Mouse (Mus musculus): ENCODE data around the gene Lrrc8e. TPM values are rescaled to one million over a fixed set of nuclear protein-coding genes. Genes with fewer than 3 reads are reported as not detected.

Lrrc8e gene
- polyA plus RNA-seq, 1 experiment: 0.16 TPM

DNA sequence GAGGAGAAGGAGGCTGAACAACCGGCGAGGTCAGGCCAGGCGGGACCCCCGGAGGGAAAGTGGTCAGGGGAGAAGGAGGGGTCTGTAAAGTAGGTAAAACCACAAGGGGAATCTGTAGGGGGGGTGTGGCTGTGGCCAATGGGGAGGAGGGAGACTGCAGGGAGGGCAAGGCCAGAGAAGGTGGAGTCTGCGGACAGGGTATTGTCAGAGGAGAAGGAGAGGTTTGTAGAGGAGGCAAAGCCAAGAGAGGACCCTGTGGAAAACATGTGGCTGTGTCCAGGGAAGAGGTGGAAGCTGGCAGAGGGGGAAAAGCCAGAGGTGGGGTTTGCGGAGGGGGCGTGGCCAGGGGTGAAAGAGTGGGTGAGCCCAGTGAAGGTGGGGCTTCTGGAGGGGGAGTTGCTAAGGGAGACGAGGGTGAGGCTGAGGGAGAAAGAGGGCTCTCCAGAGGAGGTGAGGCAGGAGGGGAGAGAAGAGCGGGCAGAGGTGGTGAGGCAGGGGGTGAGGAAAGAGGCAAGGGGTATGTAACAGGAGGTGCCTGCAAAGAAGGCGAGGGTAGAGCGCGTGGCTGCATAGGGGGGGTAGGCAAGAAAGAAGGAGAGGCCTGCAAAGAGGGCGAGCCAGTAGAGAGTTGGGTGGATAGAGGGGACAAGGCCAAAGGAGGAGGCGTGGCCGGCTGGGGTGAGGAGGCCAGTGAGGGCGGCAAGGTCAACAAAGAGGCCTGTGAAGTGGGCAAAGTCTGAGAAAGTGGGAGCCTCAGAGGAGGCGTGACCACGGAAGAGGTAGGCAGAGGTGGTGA is 13.2 kb upstream of the Lrrc8e start:
- Histone ChIP-seq H3K4me1 (ENCODE audit: control insufficient read depth, insufficient read depth, low read length) (peaks cover 37% of the 10 kb centered on the region), H3K27ac (ENCODE audit: control insufficient read depth, insufficient read depth, low read depth, low read length) (peak overlapping the region; percentile 76), H3K27me3 (ENCODE audit: control insufficient read depth, insufficient read depth, low read length) (0 out of 2 replicates have a peak, but pooled peaks cover 2% of the 10 kb centered on the region), H3K36me3 (ENCODE audit: control insufficient read depth, insufficient read depth, low read length) (no peaks in the 10 kb centered on the region), H3K4me3 (ENCODE audit: control insufficient read depth, low read depth, low read length) (peak overlapping the region; percentile 63)
- no peak for TF ChIP-seq POLR2A (IDR thresholded peaks at IDR 0.05; ENCODE audit: control insufficient read depth, low read depth, low read length)
- TF ChIP-seq CTCF (IDR thresholded peaks at IDR 0.05; ENCODE audit: control insufficient read depth, insufficient read depth, insufficient replicate concordance, low read depth, low read length): no peak

DNA sequence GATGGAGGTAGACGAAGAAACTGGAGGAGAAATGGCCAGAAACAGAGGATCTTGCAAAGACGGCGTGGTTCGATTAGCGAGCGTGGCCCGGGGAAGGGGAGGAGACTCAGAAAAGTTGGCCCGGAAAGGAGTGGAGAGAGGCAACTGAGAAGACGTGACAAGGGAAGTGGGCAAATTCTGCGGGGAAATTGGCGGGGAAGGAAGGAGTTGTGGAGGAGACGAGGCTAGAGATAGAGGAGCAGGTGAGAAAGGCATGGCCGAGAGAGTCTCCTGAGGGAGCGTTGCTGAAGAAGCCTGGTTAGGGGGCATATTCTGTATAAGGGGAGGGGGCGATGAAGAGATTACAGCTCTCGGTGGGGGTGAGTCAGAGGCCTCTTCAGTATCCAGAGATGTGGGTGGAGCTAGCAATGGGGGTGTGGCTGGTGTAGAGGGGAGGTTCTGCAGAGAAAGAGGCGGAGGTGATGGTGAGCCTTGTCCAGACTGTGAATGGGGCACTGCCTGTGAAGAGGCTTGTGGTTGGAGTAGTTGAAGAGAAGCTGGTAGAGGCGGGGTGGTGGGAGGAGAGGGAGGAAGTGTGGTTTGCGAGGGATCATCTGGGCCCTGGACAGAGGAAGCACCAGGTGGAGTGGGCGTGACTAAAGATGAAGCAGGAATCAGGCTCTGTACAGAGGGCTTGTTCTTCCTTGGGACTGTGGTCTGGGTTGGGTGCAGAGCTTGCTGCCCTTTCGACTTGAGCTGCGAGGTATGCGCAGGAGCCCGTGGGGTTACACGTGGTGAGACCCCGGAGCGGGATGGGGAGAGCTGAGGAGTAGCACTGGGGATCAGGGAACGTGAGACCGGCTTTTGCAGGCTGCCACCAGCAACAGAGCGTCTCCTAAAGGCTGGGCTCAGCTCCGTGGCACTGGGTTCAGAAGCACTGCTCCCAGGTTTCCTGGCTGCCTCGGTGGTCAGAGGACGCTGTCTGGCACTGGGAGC is 12.3 kb upstream of the Lrrc8e start:
- peak overlapping the region; percentile 76 for H3K27ac ChIP-seq (ENCODE audit: control insufficient read depth, insufficient read depth, low read depth, low read length)
- no peaks in the 10 kb centered on the region for H3K36me3 ChIP-seq (ENCODE audit: control insufficient read depth, insufficient read depth, low read length)
- peaks cover 37% of the 10 kb centered on the region for H3K4me1 ChIP-seq (ENCODE audit: control insufficient read depth, insufficient read depth, low read length)
- H3K4me3 ChIP-seq (ENCODE audit: control insufficient read depth, low read depth, low read length): peak overlapping the region; percentile 63
- 0 out of 2 replicates have a peak, but pooled peaks cover 2% of the 10 kb centered on the region for H3K27me3 ChIP-seq (ENCODE audit: control insufficient read depth, insufficient read depth, low read length)
- TF ChIP-seq CTCF (IDR thresholded peaks at IDR 0.05; ENCODE audit: control insufficient read depth, insufficient read depth, insufficient replicate concordance, low read depth, low read length): no peak
- no peak; the same call in 1 of the 2 replicates for TF ChIP-seq POLR2A (IDR thresholded peaks at IDR 0.05; ENCODE audit: control insufficient read depth, low read depth, low read length)

DNA sequence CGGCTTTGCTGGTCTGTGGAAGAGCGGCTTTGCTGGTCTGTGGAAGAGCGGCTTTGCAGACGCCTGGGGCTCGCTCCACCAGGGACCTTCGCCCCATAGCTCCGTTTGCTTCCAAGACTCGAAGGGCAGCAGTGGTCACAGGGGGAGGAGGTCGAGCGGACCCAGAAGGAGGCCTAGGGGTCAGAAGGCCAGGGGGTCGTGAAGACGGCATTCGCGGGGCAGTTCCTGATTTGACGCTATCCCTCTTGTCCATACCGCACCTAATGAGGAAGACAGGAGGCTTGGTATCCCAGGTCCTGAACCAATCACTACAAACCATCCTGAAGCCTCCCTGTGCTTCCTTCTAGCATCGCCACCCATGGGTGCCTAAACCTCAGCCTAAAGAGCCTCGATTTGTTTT is 10.3 kb upstream of the Lrrc8e start:
- no peak overlapping the region for H3K27ac ChIP-seq (ENCODE audit: control insufficient read depth, insufficient read depth, low read depth, low read length)
- peaks cover 37% of the 10 kb centered on the region for H3K4me1 ChIP-seq (ENCODE audit: control insufficient read depth, insufficient read depth, low read length)
- no peak for TF ChIP-seq CTCF (IDR thresholded peaks at IDR 0.05; ENCODE audit: control insufficient read depth, insufficient read depth, insufficient replicate concordance, low read depth, low read length)
- TF ChIP-seq POLR2A (IDR thresholded peaks at IDR 0.05; ENCODE audit: control insufficient read depth, low read depth, low read length): no peak
- H3K36me3 ChIP-seq (ENCODE audit: control insufficient read depth, insufficient read depth, low read length): no peaks in the 10 kb centered on the region
- 0 out of 2 replicates have a peak, but pooled peaks cover 2% of the 10 kb centered on the region for H3K27me3 ChIP-seq (ENCODE audit: control insufficient read depth, insufficient read depth, low read length)
- peak overlapping the region; percentile 4; the same call in 1 of the 2 replicates for H3K4me3 ChIP-seq (ENCODE audit: control insufficient read depth, low read depth, low read length)

DNA sequence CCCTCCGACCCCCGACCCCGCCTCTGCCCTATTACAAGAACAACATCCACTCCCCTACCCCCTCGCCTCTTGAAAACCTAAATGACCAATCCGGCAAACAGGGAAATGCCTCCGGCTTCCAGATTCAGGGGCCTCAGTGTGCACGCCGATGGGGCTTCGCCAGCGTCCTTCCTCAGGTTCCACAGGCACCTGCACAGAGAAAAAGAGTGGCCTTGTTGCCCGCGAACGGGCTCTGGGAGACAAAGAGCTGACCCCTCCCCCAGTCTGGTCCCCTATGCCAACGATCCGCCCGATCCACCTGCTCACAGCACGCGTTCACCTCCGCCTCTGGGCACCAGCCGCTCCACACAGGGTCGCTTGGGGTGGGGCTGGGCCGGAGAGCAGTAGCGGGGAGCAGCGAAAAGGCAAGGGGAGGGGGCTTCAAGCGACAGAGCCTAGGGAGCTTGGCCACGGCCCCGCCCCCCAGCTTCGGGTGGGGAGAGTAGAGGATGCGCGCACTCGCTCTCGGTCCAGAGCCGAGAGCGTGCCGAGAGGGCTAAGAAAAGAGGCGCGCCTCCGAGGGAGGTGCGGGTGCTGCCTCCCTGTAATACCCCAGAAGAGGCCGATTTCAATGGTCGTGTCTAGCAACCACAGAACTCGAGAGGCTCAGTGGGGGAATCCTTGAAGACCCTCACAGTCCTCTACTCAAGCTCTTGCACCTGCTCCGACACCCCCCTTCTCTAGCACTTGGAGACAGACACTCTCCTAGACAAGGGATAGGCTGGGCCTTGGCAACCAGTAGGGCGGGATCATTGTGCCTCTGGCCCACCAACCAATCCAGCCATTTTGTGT is 9.6 kb upstream of the Lrrc8e start, which contains the start of gene Prr36:
Gene Prr36 (minus strand): TSS at position 669 of the 831 bp plus-strand sequence.
- Histone ChIP-seq H3K36me3 (ENCODE audit: control insufficient read depth, insufficient read depth, low read length) (no peaks in the 10 kb centered on the region), H3K4me1 (ENCODE audit: control insufficient read depth, insufficient read depth, low read length) (peaks cover 37% of the 10 kb centered on the region), H3K27ac (ENCODE audit: control insufficient read depth, insufficient read depth, low read depth, low read length) (no peak within 1 kb of the TSS), H3K27me3 (ENCODE audit: control insufficient read depth, insufficient read depth, low read length) (0 out of 2 replicates have a peak, but pooled peaks cover 2% of the 10 kb centered on the region), H3K4me3 (ENCODE audit: control insufficient read depth, low read depth, low read length) (peak within 1 kb of the TSS; percentile 4; the same call in 1 of the 2 replicates)
- TF ChIP-seq CTCF (IDR thresholded peaks at IDR 0.05; ENCODE audit: control insufficient read depth, insufficient read depth, insufficient replicate concordance, low read depth, low read length): no peak
- TF ChIP-seq POLR2A (IDR thresholded peaks at IDR 0.05; ENCODE audit: control insufficient read depth, low read depth, low read length): no peak

DNA sequence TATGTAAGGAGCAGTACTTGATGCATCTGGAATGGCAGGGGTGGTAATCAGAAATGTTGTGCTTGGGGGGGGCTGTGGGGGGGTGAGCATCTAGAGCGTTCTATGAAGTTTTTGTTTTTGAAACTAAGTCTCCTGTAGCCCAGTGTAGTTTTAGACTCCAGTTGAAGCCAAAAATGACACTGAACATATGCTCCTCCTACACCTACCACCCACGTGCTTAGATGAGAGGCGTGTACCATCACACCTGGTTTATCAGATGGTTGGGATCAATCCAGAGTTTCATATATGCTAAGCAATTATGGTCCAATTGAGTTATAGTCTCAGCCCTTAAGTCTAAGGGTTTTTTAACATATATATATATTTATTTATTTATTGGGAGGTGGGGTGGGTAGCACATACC is 7.0 kb upstream of the Lrrc8e start:
- Histone ChIP-seq H3K4me1 (ENCODE audit: control insufficient read depth, insufficient read depth, low read length) (peaks cover 19% of the 10 kb centered on the region), H3K27ac (ENCODE audit: control insufficient read depth, insufficient read depth, low read depth, low read length) (no peak overlapping the region), H3K27me3 (ENCODE audit: control insufficient read depth, insufficient read depth, low read length) (0 out of 2 replicates have a peak, but pooled peaks cover 2% of the 10 kb centered on the region), H3K36me3 (ENCODE audit: control insufficient read depth, insufficient read depth, low read length) (no peaks in the 10 kb centered on the region), H3K4me3 (ENCODE audit: control insufficient read depth, low read depth, low read length) (no peak overlapping the region)
- TF ChIP-seq CTCF (IDR thresholded peaks at IDR 0.05; ENCODE audit: control insufficient read depth, insufficient read depth, insufficient replicate concordance, low read depth, low read length) (no peak), POLR2A (IDR thresholded peaks at IDR 0.05; ENCODE audit: control insufficient read depth, low read depth, low read length) (no peak)

DNA sequence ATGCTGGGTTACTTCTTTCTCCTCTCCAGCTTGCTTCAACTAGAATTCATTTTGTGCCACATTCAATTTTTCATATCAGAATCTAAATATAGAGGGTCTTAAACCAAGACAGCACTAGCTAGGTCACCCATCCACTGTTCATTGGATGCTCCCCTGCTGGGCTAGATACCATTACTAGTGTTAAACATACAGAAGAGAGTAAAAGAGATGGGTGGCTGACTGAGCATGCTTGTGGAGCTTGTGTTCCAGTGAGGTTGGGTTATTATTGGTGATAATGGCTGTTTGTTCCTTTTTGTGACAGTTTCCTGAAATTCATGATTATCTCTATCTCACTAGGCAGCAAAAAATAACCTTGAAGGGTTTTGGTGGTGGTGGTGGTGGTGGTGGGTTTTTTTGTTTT is 4.6 kb upstream of the Lrrc8e start:
- no peak overlapping the region for H3K27ac ChIP-seq (ENCODE audit: control insufficient read depth, insufficient read depth, low read depth, low read length)
- no peak for TF ChIP-seq CTCF (IDR thresholded peaks at IDR 0.05; ENCODE audit: control insufficient read depth, insufficient read depth, insufficient replicate concordance, low read depth, low read length)
- TF ChIP-seq POLR2A (IDR thresholded peaks at IDR 0.05; ENCODE audit: control insufficient read depth, low read depth, low read length): no peak
- H3K27me3 ChIP-seq (ENCODE audit: control insufficient read depth, insufficient read depth, low read length): no peaks in the 10 kb centered on the region
- no peaks in the 10 kb centered on the region for H3K36me3 ChIP-seq (ENCODE audit: control insufficient read depth, insufficient read depth, low read length)
- H3K4me3 ChIP-seq (ENCODE audit: control insufficient read depth, low read depth, low read length): no peak overlapping the region
- peaks cover 15% of the 10 kb centered on the region for H3K4me1 ChIP-seq (ENCODE audit: control insufficient read depth, insufficient read depth, low read length)

All from testis, adult 2 months (tissue).